Mouse (Mus musculus): ENCODE results near the gene Ripk4.

DNA sequence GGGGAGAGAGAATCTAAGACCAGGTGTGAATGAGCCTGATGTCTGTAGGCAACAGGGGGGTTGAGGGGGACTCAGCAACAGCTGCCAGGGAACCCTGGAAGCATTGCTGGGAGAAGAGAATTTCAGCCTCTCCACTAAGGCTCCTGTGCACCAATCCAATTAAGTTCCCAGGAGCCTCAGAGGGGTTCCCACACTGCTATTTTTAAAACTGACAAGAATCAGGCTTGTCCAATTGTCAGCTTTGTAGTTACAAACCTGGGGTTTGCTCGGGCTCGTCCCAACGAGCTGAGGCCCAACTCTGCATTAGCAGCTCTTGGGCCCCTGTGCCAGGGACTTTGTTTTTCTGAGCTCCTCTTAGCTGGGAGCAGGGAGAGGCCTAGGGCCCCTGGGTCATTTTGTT lies 3.9 kb downstream of the Ripk4 start:
- TF ChIP-seq GATA1 (IDR thresholded peaks at IDR 0.05; ENCODE audit: low read length) (no peak), TAL1 (IDR thresholded peaks at IDR 0.05; ENCODE audit: low read length) (no peak)
